18 mouse cellular contexts compared by ENCODE assay signal in the genomic region with DNA sequence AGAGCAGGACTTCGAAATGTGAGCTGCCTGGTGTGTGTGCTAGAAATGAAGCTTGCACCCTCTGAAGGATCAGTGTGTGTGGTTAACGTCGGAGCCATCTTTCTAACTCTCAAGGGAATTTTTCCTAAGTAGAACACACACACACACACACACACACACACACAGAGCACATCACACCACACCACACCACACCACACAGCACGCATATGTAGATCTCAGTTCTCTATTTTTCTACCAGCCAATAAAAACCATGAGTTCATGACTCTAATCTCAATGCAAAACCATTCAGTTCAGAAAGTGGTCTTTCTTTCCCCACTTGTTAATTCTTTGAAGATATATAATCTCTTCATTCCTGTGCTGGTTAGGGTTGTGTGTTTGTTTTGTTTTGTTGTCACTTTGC. TPM values are rescaled to one million over a fixed set of nuclear protein-coding genes. Genes with fewer than 3 reads are reported as not detected.
A peak's percentile ranks its signal among the peaks of the same experiment; 100 is the strongest.
DNase-seq lines count a peak whose midpoint lies in the region; ATAC-seq lines count a peak whose summit lies in the region.
"Had no signal": no experiment of that assay in that cellular context is flagged by ENCODE, and none has a peak within 500 bp of the region (broad histone marks: within the 10 kb centered on the region; RNA-seq: fewer than 3 reads in every experiment).

No protein-coding gene starts in this region.

- peaks cover 11% of the 10 kb centered on the region; the same call in 1 of the 2 replicates for H3K4me1 ChIP-seq in heart, embryonic 12.5 days (replicated peaks)
- H3K4me1 ChIP-seq in hindbrain, embryonic 14.5 days (replicated peaks; ENCODE audit: control insufficient read depth, insufficient read depth, low read length) = no peaks in the 10 kb centered on the region
- H3K4me1 ChIP-seq: forebrain, embryonic 12.5 days; hindbrain, embryonic 15.5 days had no signal

- DNase-seq in heart, postnatal 10 days = no peak
- DNase-seq in B cell, adult 2 months = peak; percentile 5 to 9
- peak; percentile 20 for DNase-seq in splenic B cell, adult 2 months (ENCODE audit: low read depth, low spot score)
- DNase-seq in hindbrain, embryonic 14.5 days (ENCODE audit: low spot score) = no peak
- DNase-seq in urinary bladder, postnatal 14 days (ENCODE audit: low spot score) = no peak
- DNase-seq: adrenal gland, adult 2 months; adrenal gland, postnatal 25 days; cerebellum, adult 18-20 months; cerebellum, postnatal 10 days; gastrocnemius, postnatal 14 days; heart, postnatal 14 days had no signal

- H3K4me2 ChIP-seq in heart, embryonic 12.5 days = no peak overlapping the region
- H3K4me2 ChIP-seq in hindbrain, embryonic 14.5 days (replicated peaks) = no peak overlapping the region
- H3K4me2 ChIP-seq: embryonic facial prominence, embryonic 12.5 days; forebrain, embryonic 12.5 days; hindbrain, embryonic 15.5 days had no signal

- peak overlapping the region; percentile 14; the same call in 1 of the 2 replicates for H3K27ac ChIP-seq in heart, embryonic 12.5 days (ENCODE audit: poor library complexity, severe bottlenecking)
- H3K27ac ChIP-seq in hindbrain, embryonic 14.5 days = no peak overlapping the region
- H3K27ac ChIP-seq: embryonic facial prominence, embryonic 12.5 days; forebrain, embryonic 12.5 days; hindbrain, embryonic 10.5 days; hindbrain, embryonic 15.5 days had no signal

- WGBS in heart, embryonic 12.5 days = 64% methylated on average over 4 of the region's 4 CpGs
- WGBS in hindbrain, embryonic 14.5 days = 80% methylated on average over 4 of the region's 4 CpGs

- H3K4me3 ChIP-seq in heart, embryonic 12.5 days = no peak overlapping the region
- no peak overlapping the region for H3K4me3 ChIP-seq in hindbrain, embryonic 14.5 days (replicated peaks; ENCODE audit: low read length)
- H3K4me3 ChIP-seq: embryonic facial prominence, embryonic 12.5 days; forebrain, embryonic 12.5 days; hindbrain, embryonic 10.5 days; hindbrain, embryonic 15.5 days had no signal

- H3K36me3 ChIP-seq in heart, embryonic 12.5 days = no peaks in the 10 kb centered on the region
- no peaks in the 10 kb centered on the region for H3K36me3 ChIP-seq in splenic B cell, adult 2 months (ENCODE audit: control insufficient read depth, insufficient read depth, low read length, poor library complexity, severe bottlenecking)
- H3K36me3 ChIP-seq in hindbrain, embryonic 14.5 days (replicated peaks; ENCODE audit: control insufficient read depth, insufficient read depth) = no peaks in the 10 kb centered on the region
- H3K36me3 ChIP-seq: embryonic facial prominence, embryonic 12.5 days; forebrain, embryonic 12.5 days; hindbrain, embryonic 10.5 days; hindbrain, embryonic 15.5 days had no signal

- ATAC-seq in heart, embryonic 12.5 days (ENCODE audit: insufficient number of reproducible peaks, low FRiP score) = no peak
- peak; percentile 77 for ATAC-seq in granulocyte monocyte progenitor cell, adult 5-6 weeks (replicated peaks; ENCODE audit: poor library complexity, severe bottlenecking)
- no peak for ATAC-seq in hindbrain, embryonic 14.5 days (ENCODE audit: low FRiP score)
- ATAC-seq: forebrain, embryonic 16.5 days had no signal

- H3K9ac ChIP-seq in heart, embryonic 12.5 days = no peak overlapping the region
- H3K9ac ChIP-seq in hindbrain, embryonic 14.5 days = no peak overlapping the region
- H3K9ac ChIP-seq: embryonic facial prominence, embryonic 12.5 days; forebrain, embryonic 12.5 days; hindbrain, embryonic 15.5 days had no signal

- intact Hi-C loops in heart, postnatal 10 days (cut with DNase I) = no loop called here

- no peaks in the 10 kb centered on the region for H3K27me3 ChIP-seq in heart, embryonic 12.5 days (replicated peaks)
- no peaks in the 10 kb centered on the region for H3K27me3 ChIP-seq in splenic B cell, adult 2 months (ENCODE audit: control insufficient read depth, insufficient read depth, low read length, poor library complexity, severe bottlenecking)
- no peaks in the 10 kb centered on the region for H3K27me3 ChIP-seq in hindbrain, embryonic 14.5 days (ENCODE audit: control insufficient read depth, insufficient read depth, low read length)
- H3K27me3 ChIP-seq: embryonic facial prominence, embryonic 12.5 days; forebrain, embryonic 12.5 days; hindbrain, embryonic 15.5 days had no signal

- no peaks in the 10 kb centered on the region for H3K9me3 ChIP-seq in heart, embryonic 12.5 days (replicated peaks)
- H3K9me3 ChIP-seq in hindbrain, embryonic 14.5 days (ENCODE audit: control insufficient read depth, low read length) = no peaks in the 10 kb centered on the region
- H3K9me3 ChIP-seq: embryonic facial prominence, embryonic 12.5 days; forebrain, embryonic 12.5 days; hindbrain, embryonic 10.5 days; hindbrain, embryonic 15.5 days had no signal

RNA-seq across cellular contexts. Expression of a gene that starts 39.4 kb away (rescaled TPM):
- 0.04 and 0.06 TPM in 2 replicates for polyA plus RNA-seq in heart, embryonic 12.5 days (2016; fragmentation: Nextera tagmentation; extraction: Ambion mirVana)
- total RNA-seq in heart, postnatal 10 days (2021) = under 1 TPM; 0.41 to 0.50 TPM
- total RNA-seq in granulocyte monocyte progenitor cell, adult 5-6 weeks (2014; fragmentation: Nextera tagmentation) = not detected in 2 replicates
- total RNA-seq in granulocyte monocyte progenitor cell, adult 5-6 weeks (2017) = not detected in 2 replicates
- polyA plus RNA-seq in hindbrain, embryonic 14.5 days (2014; fragmentation: Nextera tagmentation; extraction: Ambion mirVana) = 0.48 and 0.98 TPM in 2 replicates

Comparison
In these comparisons a context has a peak if more than half of its experiments do, and no peak if none do; other contexts are left out.
1. DNase-seq: peak in B cell, adult 2 months (2 of 2) and splenic B cell, adult 2 months (single experiment); none in heart, postnatal 10 days (0 of 2), hindbrain, embryonic 14.5 days (single experiment) and urinary bladder, postnatal 14 days (single experiment).